Mouse (Mus musculus): ENCODE data around the gene Arhgef28.

- no peak for TF ChIP-seq CTCF (IDR thresholded peaks at IDR 0.05; ENCODE audit: extremely low read depth, insufficient read depth, insufficient read length, insufficient replicate concordance)
- TF ChIP-seq POLR2A (IDR thresholded peaks at IDR 0.05; ENCODE audit: low read depth, low read length) = no peak
These were observed 322.6 kb downstream of the Arhgef28 start for GRCm38 (mm10) chr13:97883629-97884028.
